Mouse (Mus musculus) G1E (cell line): ENCODE results near the gene Marc2. TPM values are rescaled to one million over a fixed set of nuclear protein-coding genes. Genes with fewer than 3 reads are reported as not detected.

Experiments used
- ATAC-seq: 2 replicates; pipeline ENCODE4 v1.8.0; 2016; ENCODE audit warnings: mild to moderate bottlenecking; ENCODE audit not compliant: insufficient number of reproducible peaks, poor library complexity, low FRiP score, severe bottlenecking; ENCODE audit errors: extremely low read depth
- DNase-seq: peaks from one replicate; pipeline ENCODE4 v3.0.0; 2012; ENCODE audit warnings: low spot score
- H3K27me3 ChIP-seq: 2 replicates; pipeline ENCODE4 v1.6.1; 2012; ENCODE audit warnings: mild to moderate bottlenecking, low read length, inconsistent platforms; ENCODE audit not compliant: insufficient read depth
- H3K36me3 ChIP-seq: replicated peaks from 2 replicates; pipeline ENCODE3; 2012; ENCODE audit warnings: mild to moderate bottlenecking, inconsistent platforms
- H3K4me1 ChIP-seq: 2 replicates; pipeline ENCODE4 v1.6.1; 2012; ENCODE audit warnings: low read depth, low read length, inconsistent platforms, mixed read lengths; ENCODE audit not compliant: insufficient read depth
- H3K4me3 ChIP-seq: 2 replicates; pipeline ENCODE4 v1.5.1; 2012; ENCODE audit warnings: low read depth, mild to moderate bottlenecking, inconsistent platforms, low read length, moderate library complexity, mixed read lengths
- H3K9me3 ChIP-seq: replicated peaks from 2 replicates; pipeline ENCODE4 v1.6.1; 2012; ENCODE audit warnings: inconsistent platforms
- CTCF ChIP-seq: IDR thresholded peaks from 2 replicates; pipeline ENCODE4 v1.5.1; 2012; ENCODE audit warnings: low read depth, low read length, inconsistent platforms, mixed read lengths
- GATA1 ChIP-seq: IDR thresholded peaks from 2 replicates; pipeline ENCODE4 v1.6.1; 2012; ENCODE audit warnings: borderline replicate concordance, low read length, inconsistent platforms, mixed read lengths
- GATA2 ChIP-seq: IDR thresholded peaks from 2 replicates; pipeline ENCODE4 v1.6.1; 2012; ENCODE audit warnings: low read depth, low read length, inconsistent platforms, borderline replicate concordance
- POLR2AphosphoS5 ChIP-seq: IDR thresholded peaks from 2 replicates; pipeline ENCODE4 v1.6.1; 2012; ENCODE audit warnings: low read depth, low read length, inconsistent platforms; ENCODE audit not compliant: insufficient replicate concordance
- TAL1 ChIP-seq: conservative IDR thresholded peaks from 2 replicates; pipeline ENCODE4 v1.6.1; 2012; ENCODE audit warnings: low read depth, low read length, inconsistent platforms, mixed read lengths
- polyA plus RNA-seq: library from polyadenylated mRNA; stranded (reverse); fragments of >175 nt; gene quantifications from 2 replicates; pipeline ENCODE4 v1.2.3, GENCODE M21; 2012
- total RNA-seq, 2 experiments: library from RNA; stranded (forward) in 1 of 2; stranded (reverse) in 1 of 2; fragments of 200-1000 nt in 1 of 2; fragments of >200 nt in 1 of 2; fragmentation: Nextera tagmentation in 1 of 2; gene quantifications; 2 replicates each; pipeline ENCODE4 v1.2.3; 2014 to 2017

The Marc2 gene
- total RNA-seq (2014; fragmentation: Nextera tagmentation) (41.9 and 53.5 TPM in 2 replicates), total RNA-seq (2017) (39.4 and 39.8 TPM in 2 replicates), polyA plus RNA-seq (62.0 and 75.9 TPM in 2 replicates)

- Histone ChIP-seq H3K4me3 (peak within 1 kb of the TSS; percentile 97), H3K4me1 (peaks cover 33% of the 10 kb centered on the region), H3K36me3 (peaks cover 25% of the 10 kb centered on the region), H3K27me3 (peaks cover 2% of the 10 kb centered on the region), H3K9me3 (no peaks in the 10 kb centered on the region)
- ATAC-seq (peak; percentile 23; the same call in 1 of the 2 replicates), DNase-seq (peak; percentile 15)
- no peak for TF ChIP-seq CTCF
- no peak for TF ChIP-seq POLR2AphosphoS5
- TF ChIP-seq GATA1: no peak
- TF ChIP-seq GATA2: no peak
- no peak for TF ChIP-seq TAL1
Measured at GRCm38 (mm10) chr1:184846092-184846750, at the start of gene Marc2. Gene Marc2 (minus strand): TSS chr1:184846451.

DNA sequence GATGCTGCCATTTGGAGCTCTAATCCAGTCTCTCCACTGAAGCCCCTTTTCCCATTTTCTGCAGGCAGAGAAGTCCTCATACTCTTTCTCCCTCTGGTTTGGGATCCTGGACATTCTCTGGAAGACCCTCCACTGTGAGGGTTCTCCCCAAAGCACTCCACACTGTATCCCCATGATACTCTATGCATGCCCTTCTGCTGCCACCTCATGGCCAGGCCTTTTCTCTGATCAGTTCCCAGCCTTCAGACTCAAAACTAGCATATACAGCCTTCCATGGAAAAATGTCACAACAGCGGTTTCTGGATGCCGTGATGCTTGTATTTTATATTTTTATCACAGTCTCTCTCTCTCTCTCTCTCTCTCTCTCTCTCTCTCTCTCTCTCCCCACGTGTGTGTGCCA, 45.7 kb upstream of the Marc2 start:
- no peaks in the 10 kb centered on the region for H3K36me3 ChIP-seq
- H3K27me3 ChIP-seq: no peaks in the 10 kb centered on the region
- H3K9me3 ChIP-seq: no peaks in the 10 kb centered on the region
- no peaks in the 10 kb centered on the region for H3K4me1 ChIP-seq
- no peak for TF ChIP-seq POLR2AphosphoS5
- no peak for TF ChIP-seq GATA2
- no peak for TF ChIP-seq CTCF
- TF ChIP-seq TAL1: no peak
- TF ChIP-seq GATA1: no peak
- no peak for ATAC-seq
- H3K4me3 ChIP-seq: no peak overlapping the region
- no peak for DNase-seq

DNA sequence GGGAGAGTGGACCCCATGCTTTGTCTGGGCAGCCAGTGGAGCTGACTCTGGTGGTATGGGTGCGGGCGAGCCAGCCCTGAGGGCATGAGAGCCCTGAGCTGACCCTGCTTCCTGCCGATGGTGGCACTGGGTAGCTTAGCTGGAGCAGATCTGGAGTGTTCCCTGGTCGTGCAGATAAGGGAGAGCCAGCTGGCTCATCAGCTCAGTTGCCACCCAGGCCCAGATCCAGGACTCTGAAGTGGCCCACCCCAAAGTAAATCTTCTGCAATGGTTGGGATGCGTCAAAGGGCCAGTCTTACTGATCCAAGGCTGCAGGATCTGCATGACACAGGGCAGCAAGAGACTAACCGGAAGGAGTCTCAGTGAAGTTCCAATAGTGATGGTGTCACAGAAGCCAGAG, 43.2 kb upstream of the Marc2 start:
- H3K4me3 ChIP-seq: no peak overlapping the region
- DNase-seq (no peak), ATAC-seq (no peak)
- no peaks in the 10 kb centered on the region for H3K9me3 ChIP-seq
- TF ChIP-seq TAL1 (no peak), GATA2 (no peak)
- H3K36me3 ChIP-seq: no peaks in the 10 kb centered on the region
- no peaks in the 10 kb centered on the region for H3K4me1 ChIP-seq
- H3K27me3 ChIP-seq: no peaks in the 10 kb centered on the region

GRCm38 (mm10) chr1:184886160-184886559, 39.9 kb upstream of the Marc2 start:
- no peak for ATAC-seq
- H3K4me3 ChIP-seq: no peak overlapping the region
- no peak for DNase-seq

DNA sequence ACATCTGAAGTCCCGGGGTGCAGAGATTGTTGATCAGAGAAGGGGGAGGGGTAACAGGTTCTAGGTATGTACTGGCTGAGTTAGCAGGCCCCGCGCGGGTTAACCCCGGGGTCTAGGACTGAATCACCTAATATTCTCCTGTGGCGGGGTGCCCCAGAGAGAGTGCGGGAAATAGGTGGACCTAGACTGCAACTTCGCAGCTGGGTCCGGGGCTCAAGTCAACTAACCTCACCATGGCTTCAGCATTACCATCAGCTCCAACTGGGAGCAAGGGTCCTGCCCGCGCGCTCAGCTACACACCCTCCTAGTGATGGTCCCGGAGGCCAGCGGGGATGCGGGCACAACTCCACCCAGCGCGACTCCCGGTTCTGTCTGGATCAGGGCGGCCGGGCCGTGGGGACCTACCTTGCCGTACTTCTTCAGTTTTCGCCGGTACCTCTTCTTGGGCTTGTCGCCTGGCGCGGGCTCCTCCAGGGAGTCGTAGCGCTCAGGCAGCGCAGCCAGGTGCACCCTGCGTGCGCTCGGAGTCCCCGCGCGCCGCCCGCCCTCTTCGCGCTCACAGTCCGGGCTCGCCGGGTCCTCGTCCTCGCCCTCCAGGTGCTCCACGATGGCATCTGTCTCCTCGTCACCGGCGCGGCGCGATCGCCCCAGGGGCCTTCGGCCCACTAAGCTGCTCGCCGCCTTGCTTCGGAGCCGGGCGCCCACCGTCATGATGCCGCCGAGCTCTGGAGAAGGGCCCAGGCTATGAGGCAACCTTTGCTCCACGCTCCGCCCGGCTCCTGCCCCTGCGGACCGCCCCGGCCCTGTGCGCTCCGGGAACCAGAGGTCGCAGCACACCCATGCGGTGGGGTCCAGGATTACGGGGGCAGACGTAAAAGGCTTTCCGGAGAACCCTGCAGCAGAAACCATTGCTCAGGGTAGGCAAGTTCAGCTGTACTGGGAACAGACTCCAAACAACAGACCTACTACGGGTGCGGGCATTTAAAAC, 36.3 kb upstream of the Marc2 start, which contains the start of gene C130074G19Rik:
TSS of gene C130074G19Rik (minus strand) at position 938 of the 988 bp plus-strand sequence.
- Histone ChIP-seq H3K27me3 (no peaks in the 10 kb centered on the region), H3K4me1 (no peaks in the 10 kb centered on the region), H3K9me3 (no peaks in the 10 kb centered on the region; the same call in 1 of the 2 replicates), H3K4me3 (no peak within 1 kb of the TSS), H3K36me3 (no peaks in the 10 kb centered on the region)
- DNase-seq (no peak), ATAC-seq (no peak)
- TF ChIP-seq POLR2AphosphoS5 (no peak), TAL1 (no peak), GATA2 (no peak), CTCF (no peak), GATA1 (no peak)

More at GRCm38 (mm10) chr1:184886160-184886559, 39.9 kb upstream of the Marc2 start:
- TF ChIP-seq CTCF (no peak), TAL1 (no peak), GATA1 (no peak), GATA2 (no peak)
- Histone ChIP-seq H3K4me1 (no peaks in the 10 kb centered on the region), H3K27me3 (no peaks in the 10 kb centered on the region), H3K36me3 (no peaks in the 10 kb centered on the region), H3K9me3 (no peaks in the 10 kb centered on the region; the same call in 1 of the 2 replicates)

DNA sequence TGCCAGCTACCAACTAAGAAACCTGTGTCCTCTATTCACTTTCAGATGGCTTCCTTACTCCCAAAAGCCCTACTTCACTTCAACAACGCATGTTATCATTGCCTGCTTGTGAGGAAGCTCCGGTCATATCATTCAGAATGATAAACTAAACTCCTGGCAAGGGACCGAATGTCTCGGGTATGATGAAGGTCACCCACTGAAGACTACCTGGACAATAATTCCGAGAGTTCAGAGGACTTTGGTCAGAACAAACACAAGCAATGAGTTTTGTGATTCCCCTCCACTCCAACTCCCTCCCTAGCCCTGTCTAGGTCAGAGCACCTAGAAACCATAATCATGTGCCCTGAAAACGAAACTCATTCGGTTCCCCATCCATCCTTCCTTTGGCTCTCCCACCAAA, 35.6 kb upstream of the Marc2 start:
- Histone ChIP-seq H3K36me3 (no peaks in the 10 kb centered on the region), H3K27me3 (no peaks in the 10 kb centered on the region), H3K9me3 (no peaks in the 10 kb centered on the region; the same call in 1 of the 2 replicates), H3K4me1 (no peaks in the 10 kb centered on the region), H3K4me3 (no peak overlapping the region)
- TF ChIP-seq GATA2: no peak
- no peak for DNase-seq
- no peak for ATAC-seq
